Mouse (Mus musculus) myocyte (in vitro differentiated cells): Measurements from ENCODE around the gene Spata31d1b.
A peak's percentile ranks its signal among the peaks of the same experiment; 100 is the strongest.

Experiments used
- MAX ChIP-seq: IDR thresholded peaks from one replicate; pipeline ENCODE4 v1.6.1; 2011; ENCODE audit warnings: low read depth, mild to moderate bottlenecking, control low read depth
- MYOG ChIP-seq, 3 experiments: IDR thresholded peaks; one replicate each; pipeline ENCODE4 v1.6.1; 2011; ENCODE audit warnings: control low read depth in 2 of 3, low read depth in 2 of 3, mild to moderate bottlenecking in 2 of 3; ENCODE audit not compliant: insufficient read length in 2 of 3, control insufficient read depth in 1 of 3, insufficient read depth in 1 of 3
- POLR2A ChIP-seq: IDR thresholded peaks from one replicate; pipeline ENCODE4 v1.6.1; 2011; ENCODE audit warnings: low read depth, mild to moderate bottlenecking, control low read depth, moderate library complexity; ENCODE audit not compliant: insufficient read length
- POLR2AphosphoS2 ChIP-seq: IDR thresholded peaks from one replicate; pipeline ENCODE4 v1.6.1; 2011; ENCODE audit warnings: low read depth, control low read depth; ENCODE audit not compliant: insufficient read length
- TCF12 ChIP-seq: IDR thresholded peaks from one replicate; pipeline ENCODE4 v1.6.1; 2011; ENCODE audit warnings: mild to moderate bottlenecking, control low read depth; ENCODE audit not compliant: poor library complexity, insufficient read depth, severe bottlenecking
- USF1 ChIP-seq: IDR thresholded peaks from one replicate; pipeline ENCODE4 v1.6.1; 2011; ENCODE audit warnings: low read depth, mild to moderate bottlenecking, control low read depth, moderate library complexity

- no peak for TF ChIP-seq MAX
- TF ChIP-seq TCF12 = no peak
- TF ChIP-seq POLR2A = peak; percentile 84
- TF ChIP-seq POLR2AphosphoS2 = peak; percentile 74
- no peak for TF ChIP-seq MYOG (IDR thresholded peaks at IDR 0.05; ENCODE audit: control insufficient read depth in 1 of 3, insufficient read depth in 1 of 3, insufficient read length in 2 of 3, low read depth in 2 of 3)
- no peak for TF ChIP-seq USF1
Measured at GRCm38 (mm10) chr13:59675151-59676011, 36.7 kb upstream of the Spata31d1b start, which contains the start of gene Golm1.
